Mouse (Mus musculus) thymus, postnatal 0 days (tissue): Measurements from ENCODE around the gene Sptlc2. TPM values are rescaled to one million over a fixed set of nuclear protein-coding genes. Genes with fewer than 3 reads are reported as not detected.
A peak's percentile ranks its signal among the peaks of the same experiment; 100 is the strongest.
"Not testable (repeated sequence)": the region's sequence is repeated elsewhere in the genome, so short reads cannot be mapped to it uniquely, and the experiment has no call there.

Experiments
- DNase-seq: peaks from one replicate; pipeline ENCODE4 v3.0.0-alpha.2; 2015; ENCODE audit warnings: low spot score
- polyA plus RNA-seq: library from polyadenylated mRNA; unstranded; fragments of >200 nt; fragmentation: Nextera tagmentation; extraction: Ambion mirVana; gene quantifications from 2 replicates; pipeline ENCODE4 v1.2.1, GENCODE M21; 2015

The Sptlc2 gene
- polyA plus RNA-seq, 1 experiment from 2014 or later = 83.3 TPM

DNA sequence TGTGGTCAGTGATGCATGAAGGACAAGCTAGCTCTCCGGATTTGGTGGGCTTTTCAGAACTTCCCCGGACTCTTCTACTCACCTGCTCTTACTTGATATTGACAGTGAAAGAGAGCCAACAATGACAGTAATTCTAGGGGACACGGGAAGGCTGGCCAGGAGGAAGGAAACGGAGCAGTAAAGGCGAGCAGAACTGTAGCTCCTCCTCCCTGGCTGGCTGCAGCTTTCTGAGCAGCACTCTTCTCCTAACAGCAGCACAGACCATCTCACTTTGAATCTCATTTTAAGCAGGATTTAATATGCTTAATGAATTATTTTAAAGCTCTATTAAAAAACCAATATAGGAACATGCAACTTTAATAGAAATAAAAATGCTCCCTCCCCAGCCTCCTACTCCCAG lies 56.2 kb downstream of the Sptlc2 start:
- DNase-seq = no peak

DNA sequence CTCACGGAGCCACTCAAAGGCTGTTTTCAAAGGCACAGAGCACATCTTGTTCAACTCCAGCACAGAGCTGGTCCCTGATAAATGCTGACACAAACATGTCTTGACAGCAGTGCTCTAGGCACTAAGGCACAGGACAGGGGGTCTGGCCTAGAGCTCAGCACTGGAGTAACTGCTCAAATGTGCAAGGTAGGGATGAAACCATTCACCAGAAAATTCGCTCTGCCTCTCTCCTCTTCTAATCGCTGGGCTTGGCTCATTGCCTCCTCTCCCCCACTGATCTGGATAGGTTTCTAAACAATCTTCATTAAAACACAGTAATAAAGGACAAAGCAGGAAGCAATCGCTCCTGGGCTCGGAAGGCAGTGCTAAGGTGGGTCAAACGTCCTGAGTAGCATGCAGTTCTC lies 57.1 kb downstream of the Sptlc2 start:
- no peak for DNase-seq

DNA sequence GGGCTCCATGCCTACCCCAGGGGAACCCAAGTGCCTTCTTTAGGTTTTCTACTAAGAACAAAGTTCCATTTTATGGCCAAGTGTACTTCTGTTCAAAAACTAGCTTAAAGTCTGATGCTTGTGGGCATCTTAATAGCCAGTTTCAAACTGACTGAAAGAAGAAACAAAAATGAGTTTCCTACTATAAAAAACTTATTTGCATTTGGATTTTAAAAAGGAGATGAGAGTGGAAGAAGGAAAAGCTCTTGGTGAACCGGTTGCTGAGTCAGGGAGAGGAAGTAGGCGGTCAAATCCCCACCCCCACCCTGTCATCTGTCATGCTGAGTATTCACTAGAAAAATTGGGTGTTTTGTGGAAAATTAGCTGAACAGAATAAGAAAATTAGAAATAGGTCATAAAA lies 57.9 kb downstream of the Sptlc2 start:
- DNase-seq = no peak

DNA sequence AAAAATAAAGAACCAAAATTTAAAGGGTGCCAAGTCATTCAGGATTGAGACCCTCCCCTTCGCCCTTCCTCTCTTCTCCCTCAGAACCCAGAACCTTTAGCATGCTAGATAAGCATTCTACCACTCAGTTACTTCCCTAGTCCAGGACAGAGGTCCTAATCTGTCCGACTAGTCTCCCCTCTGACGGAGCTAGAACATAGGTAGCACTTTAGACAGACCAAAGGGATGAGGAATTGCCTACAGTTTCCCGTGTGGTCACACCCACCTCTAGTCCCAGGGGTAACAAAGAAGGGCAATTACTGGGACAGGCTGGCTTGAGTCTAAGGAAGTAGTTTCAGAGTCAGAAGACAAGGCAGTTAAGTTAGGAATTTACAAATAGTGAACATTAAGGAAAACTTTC lies 60.1 kb downstream of the Sptlc2 start:
- DNase-seq = no peak

DNA sequence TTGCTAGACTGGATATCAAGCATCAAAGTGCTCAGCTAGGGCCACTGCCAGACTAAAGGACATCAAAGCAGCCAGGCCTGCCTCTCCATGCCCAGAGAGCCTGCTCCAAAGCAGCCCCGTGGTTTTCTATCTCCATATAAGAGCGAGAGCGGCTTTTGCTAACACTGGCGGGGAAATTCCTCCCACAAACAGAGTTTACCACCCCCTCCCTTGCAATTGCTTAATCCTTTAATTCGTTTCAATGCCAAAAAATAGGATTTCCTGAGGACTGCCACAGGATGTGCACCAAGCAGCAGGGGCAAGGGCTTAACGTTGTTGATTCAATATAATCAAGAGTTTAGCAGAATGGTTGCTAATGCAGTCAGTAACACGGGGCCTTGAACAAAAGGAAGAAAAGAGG lies 60.5 kb downstream of the Sptlc2 start:
- no peak for DNase-seq

DNA sequence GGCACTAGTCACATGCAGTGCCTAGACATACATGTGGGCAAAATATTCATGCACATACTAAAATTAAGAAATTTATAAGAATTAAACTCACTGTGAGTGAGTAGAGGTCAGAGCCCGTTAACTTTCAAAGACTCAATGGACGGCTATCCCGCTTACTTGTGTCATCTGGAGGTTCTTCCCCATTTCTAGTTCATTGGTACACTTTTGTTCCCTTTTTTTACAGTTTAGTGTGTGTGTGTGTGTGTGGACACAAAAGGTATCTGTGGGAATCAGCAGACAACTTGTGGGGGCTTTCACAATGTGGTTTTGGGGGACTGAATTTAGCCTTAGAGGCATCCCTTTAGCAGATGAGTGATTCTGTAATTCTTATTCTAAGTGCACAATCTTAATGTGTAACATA lies 62.7 kb downstream of the Sptlc2 start:
- DNase-seq = no peak

DNA sequence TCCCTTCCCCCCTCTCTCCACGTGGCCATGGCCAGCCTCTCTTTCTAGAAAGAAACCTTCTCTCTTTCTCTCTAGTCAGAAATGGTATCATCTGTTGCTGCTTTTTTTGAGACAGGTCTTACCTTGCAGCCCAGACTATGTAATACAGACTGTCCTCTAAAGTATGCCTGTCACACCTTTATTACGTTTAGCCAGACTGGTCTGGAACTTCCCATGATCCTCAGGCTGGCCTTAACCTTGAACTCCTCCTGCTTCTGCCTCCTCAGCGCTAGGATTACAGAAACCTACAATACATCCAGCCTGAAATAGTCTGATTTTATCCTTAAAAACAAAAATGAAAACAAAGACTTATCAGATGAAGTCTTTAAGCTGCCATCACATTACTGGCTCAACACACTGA lies 68.9 kb downstream of the Sptlc2 start:
- no peak for DNase-seq

DNA sequence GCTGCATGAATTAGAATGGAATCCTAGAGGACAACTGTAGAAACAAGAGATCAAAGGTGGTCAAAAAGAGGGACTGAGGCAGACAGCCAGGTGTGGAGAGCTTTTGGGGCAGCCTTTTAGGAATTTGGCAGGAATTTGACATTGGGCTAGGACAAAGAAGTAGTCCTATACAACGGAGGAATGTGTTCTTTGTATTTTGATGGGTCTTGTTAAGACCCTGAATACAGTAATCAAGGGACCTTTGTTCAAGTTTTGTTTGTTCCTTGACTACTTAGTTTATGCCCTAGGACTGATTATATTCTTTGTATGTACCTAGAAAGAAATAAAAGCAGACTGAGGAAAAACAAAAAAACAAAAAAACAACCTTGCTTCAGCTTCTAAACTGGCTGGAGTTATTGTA lies 70.2 kb downstream of the Sptlc2 start:
- no peak for DNase-seq

DNA sequence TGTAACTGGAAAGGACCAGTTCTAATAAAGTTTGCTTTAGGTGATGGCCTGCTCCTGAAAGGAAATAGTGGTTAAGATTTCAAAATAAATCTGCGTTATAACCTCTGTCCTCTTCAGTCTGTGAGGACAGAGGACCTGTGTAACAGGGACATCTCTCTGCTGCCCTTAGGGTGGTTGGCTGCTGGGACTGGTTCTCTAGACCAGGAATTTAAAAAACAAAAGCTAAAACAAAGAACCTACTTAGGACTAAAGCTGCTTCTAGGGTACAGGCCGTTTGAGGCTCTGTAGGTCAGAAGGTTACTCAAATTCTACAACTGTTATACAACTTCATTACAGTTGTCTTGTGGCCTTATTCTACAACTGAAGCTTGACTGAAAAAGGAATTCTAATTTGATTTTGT lies 75.1 kb downstream of the Sptlc2 start:
- no peak for DNase-seq

DNA sequence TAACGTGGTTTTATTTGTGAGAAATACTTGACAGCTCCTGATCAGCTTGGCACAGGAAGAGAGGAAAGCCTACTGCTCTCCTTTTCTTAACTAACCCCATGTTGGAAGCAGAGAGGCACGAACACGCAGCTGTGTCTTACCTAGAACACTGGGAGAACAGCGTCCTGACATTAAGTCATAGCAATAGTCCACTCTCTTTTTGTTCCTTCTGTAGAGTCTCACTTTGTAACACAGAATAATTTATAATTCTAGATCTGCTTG lies 81.6 kb downstream of the Sptlc2 start:
- not testable (repeated sequence) for DNase-seq

DNA sequence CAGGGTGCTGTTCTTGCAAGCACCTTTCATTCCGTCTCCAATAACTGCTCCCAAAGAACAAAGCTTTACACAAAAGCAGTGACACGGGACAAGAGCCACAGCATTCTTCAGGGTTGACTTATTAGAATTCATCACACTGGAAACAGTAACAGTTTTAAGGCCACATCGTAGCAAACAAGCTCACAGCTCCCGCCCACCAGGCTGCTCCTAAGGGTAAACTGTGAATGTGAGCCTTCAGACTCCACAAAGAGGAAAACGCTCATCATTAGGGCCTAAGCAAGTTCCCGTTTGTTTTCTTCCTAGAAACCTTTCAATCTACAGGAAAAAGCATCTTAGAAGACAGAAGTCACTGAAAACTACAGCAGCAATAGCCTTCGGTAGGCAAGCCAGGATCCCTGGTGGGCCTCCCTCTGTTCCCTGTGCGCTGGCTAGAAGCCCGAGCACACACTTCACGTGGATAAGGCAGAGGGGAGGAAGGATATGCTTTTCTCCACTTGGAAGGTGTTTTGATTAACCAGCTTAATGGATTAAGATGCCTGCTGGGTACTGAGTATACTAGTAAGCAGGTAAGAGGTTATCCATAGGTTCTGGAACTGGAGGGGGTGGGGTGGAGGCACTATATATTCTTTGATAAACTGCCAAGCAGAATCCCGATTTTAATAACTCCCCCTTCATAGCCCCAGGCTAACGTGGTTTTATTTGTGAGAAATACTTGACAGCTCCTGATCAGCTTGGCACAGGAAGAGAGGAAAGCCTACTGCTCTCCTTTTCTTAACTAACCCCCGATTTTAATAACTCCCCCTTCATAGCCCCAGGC lies 82.2 kb downstream of the Sptlc2 start:
- no peak for DNase-seq

DNA sequence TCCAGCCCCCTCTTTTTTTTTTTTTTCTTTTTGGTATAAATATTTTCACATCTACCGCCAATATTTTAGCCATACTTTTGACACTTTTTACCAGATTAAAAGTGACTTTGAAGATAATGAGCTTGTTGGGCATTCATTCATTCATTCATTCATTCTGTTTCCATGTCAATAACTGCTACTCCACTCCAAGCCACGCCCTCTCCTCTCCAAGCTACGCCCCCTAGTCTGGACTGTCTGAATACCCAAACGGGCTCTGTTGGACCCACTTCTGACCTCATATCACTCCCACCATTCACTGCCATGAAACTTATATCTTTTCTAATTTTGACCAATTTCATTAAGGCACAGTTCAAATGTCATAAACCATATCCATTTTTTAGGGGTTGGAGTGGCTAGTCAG lies 87.0 kb downstream of the Sptlc2 start:
- DNase-seq = no peak

DNA sequence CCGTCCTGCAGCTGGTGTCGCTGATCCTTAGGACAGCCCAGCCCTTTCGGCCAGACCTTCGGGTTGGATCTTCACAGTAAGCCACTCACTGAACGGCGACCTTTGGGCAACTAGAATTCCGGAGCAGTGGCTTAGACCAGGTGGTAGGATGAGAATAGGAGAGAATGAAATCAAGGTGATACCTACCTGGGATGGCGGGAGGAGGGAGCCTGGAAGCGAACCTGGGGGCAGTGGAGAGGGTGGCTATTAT lies 87.8 kb downstream of the Sptlc2 start:
- DNase-seq = no peak

DNA sequence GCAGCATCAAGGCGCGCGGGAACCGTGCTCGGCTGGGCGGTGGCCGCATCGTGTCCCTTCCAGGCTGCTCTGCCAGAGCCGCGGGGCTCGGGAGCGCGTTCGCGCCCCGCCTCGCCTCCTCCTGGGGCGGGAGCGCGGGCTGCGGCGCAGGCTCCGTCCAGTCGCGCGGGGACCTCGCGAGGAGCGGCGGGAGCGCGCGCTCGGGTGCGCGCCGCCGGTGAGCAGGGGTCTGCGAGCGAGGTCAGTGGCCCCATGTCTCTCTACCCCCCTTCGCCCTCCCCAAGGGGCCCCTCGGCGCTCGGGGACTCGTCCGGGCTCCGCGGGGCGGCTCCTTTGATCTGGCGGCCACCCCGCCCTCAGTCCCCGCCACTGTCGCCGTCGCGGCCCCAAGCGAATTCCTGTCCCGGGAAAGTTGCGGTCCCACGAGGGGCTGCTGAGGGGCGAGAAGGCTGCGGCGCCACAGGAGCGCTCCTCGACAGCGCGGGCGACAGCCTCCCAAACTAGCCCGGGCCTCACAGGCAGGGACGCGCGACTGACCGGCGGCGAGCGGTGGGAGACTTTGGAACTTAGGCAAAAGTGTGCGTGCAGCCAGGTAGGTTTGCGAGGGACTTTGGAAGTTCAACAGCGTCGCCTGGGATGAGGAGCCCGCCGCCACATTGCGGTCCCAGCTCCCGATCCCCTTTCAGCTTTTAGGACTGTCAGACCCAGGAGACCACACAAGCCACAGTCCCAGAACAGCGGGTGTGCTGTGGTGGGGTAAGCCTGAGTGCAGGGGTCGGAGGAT lies 88.3 kb downstream of the Sptlc2 start, which contains the start of gene Ism2:
Ism2 (minus strand) TSS at position 49 of the 784 bp plus-strand sequence.
- DNase-seq = peak; percentile 3

DNA sequence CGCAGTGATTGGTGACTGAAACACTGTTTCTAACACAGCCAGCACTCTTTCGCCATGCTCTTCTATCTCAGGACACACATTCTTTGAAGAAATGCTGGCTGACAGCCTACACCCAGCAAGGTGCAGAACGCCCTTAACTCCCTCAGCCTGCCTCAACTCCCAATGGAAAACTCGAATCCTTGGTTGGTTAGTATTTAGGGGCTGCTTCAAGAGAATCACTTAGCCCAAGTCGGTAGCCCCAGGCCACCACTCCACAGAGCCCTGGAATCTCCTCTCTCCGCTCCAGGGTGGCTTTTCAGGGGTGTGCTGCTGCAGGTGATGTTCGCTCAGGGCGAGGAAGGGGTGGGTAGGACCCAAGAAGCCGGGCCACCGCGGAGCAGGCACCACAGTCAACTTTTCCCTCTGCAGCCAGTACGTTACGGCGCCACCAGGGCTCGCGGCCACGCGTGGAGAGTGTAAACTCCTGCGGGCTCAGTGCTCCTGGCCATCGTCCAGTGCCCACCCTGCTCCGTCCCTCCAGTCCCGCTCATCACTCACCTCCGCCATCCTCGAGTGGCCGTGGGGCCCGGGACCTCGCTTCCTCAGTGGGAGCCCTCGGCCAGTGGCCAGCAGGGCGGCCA lies 89.0 kb downstream of the Sptlc2 start:
- DNase-seq = no peak

DNA sequence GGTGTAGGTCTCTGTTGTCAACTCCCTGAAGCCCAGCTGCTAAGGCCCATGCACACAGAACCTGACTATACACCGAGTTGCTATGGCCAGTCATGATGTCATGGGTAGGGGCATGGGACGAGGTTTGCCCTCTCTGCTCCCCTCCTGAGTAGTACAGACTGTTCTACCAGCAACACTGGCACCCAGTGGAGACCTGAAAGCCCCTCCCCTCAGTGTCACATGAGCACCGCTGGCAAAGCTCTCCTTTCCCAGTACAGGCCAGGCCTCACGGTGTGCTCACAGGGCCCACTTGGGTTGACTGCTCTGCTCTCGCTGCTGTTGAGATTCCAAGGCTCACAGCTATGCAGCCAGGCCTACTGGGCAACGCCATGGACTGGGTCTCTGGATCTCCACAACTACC lies 94.2 kb downstream of the Sptlc2 start:
- no peak for DNase-seq

DNA sequence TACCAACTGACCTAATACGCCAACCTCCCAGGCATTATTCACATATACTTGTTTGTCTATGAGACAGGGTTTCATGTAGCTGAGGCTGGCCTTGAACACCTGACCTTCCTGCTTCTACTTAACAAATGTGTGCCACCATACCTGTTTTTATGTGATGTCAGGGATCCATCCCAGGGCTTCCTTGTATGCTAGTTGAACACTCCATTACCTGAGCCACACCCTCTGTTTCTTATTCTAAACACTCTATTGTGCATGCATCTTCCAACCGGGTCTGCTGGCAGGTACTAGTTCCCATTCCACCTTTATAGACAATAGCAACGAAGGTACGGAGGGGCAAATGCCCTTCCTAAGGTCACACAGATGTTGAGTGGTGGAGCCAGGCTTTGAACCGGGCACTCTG lies 99.1 kb downstream of the Sptlc2 start:
- no peak for DNase-seq

DNA sequence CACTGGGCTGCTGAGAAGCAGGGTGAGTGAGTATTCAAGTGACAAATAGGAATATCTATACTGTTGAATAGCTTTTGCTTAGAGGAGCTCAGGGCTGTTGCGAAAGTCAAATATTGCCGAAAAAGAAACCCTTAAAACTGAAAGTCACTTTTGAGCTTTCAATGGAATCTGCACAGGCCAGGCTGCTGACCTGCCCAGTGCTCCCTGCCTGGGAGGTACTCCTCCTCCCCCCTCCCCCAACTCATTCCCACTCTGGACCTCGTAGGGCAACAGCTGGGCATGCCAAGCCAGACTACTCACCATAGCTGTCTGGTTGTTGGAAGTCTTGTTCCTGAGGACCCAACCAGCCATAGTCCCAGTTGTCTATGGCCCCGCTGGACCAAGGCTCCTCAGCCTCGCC lies 103.4 kb downstream of the Sptlc2 start:
- DNase-seq = no peak

DNA sequence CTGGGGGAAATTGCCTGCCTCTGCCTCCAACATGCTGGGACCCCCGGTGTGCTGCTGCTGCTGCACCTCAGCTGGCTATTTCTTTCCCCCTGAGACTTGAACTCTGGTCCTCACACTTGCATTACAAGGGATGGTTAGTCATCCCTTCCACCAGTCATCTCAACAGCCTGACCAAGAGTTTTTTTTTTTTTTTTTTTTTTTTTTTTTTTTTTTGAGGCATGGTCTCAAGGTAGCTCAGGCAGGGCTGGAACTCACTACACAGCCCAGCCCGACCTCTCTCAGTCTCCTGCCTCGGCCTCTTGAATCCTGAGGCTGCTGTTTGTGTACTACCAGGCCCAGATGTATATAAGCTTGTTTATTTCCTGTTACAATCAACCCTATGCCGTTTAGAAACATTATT lies 103.9 kb downstream of the Sptlc2 start:
- no peak for DNase-seq

DNA sequence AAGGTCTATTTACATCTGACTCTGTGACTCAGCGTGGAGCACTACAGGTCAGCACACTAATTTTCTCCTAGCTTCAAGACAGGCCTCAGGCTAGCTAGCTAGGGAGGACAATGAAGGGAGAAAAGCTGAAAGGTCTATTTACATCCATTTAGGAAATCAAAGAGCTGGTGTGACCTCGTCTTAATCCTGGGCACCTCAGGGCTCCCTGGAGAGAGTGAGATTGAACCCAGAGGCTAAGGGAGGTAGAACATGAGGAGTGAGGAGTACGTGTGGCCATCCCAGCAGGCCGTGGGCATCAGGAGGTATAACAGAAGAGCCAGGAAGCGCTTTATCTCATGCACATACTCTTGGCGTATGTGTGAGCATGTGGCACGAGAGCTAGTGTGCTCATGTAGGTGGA lies 104.4 kb downstream of the Sptlc2 start:
- no peak for DNase-seq

DNA sequence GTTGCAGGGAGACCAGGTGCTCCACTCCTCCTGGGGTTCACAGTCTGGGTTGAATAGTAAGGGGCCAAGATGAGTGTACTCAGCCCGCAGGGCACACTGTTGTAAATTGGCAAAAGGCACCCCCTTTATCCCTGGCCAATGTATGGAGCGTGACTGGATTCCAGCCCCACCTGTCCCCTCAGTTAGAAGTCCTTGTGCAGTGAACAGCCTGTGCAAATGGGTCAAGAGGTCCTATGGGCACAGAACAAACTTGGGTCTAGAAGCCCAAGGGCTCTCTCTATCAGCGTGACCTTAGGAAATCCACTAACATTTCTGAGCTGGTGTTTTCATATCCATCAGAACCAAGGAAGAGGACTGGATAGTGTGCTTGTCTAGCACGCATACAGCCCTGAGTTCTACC lies 105.4 kb downstream of the Sptlc2 start:
- no peak for DNase-seq

DNA sequence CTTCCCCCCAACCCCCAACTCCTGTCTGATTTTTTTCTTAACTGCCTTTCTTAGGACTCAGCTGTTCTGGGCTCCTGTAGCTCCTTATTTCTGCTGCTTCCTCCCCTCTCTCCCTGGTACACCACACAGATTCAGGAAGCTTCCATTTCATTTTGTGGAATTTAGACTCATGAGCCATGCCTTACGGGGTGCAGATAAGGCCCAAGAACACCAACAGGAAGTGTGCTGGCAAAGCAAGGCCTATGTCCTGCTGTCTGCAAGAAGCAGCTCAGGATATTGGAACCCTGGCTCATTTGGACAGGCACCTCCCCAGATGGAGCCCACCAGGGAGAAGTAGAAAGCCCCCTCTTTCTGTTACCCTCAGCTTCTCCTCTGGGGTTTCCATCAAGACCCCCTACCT lies 106.4 kb downstream of the Sptlc2 start:
- DNase-seq = no peak

DNA sequence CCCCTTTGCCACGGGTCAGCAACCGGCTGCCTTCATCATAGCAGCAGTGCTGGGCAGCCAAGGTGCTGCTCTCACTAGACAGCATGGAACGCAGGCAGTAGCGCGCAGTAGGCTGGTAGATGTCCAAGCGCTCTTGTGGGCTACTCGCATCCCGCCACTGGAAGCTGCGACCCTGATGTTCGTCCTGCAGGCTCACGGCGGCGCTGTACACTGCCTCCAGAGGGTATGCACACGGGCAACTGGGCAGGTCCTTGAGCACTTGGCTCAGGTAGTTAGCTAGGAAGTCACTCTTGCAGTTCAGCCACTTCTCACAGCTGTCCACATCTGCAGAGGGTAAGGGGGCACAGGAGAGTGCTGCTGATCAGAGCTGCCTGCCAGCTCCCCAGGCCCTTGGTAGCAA lies 108.3 kb downstream of the Sptlc2 start:
- DNase-seq = no peak
